Comparison of ENCODE assay signal across 8 mouse cellular contexts in genomic region chr17:70750236-70751160, GRCm38 (mm10).
DNase-seq lines count a peak whose midpoint lies in the region; ATAC-seq and TF ChIP-seq lines count a peak whose summit lies in the region.

No protein-coding gene starts in this region.

- H3K4me1 ChIP-seq in lung, embryonic 15.5 days = peaks cover 53% of the 10 kb centered on the region
- H3K4me1 ChIP-seq in limb, embryonic 14.5 days (ENCODE audit: control insufficient read depth, insufficient read depth, low read length) = peaks cover 24% of the 10 kb centered on the region
- peaks cover 37% of the 10 kb centered on the region for H3K4me1 ChIP-seq in stomach, embryonic 15.5 days

- 43% methylated on average over 17 of the region's 17 CpGs for WGBS in lung, embryonic 15.5 days
- WGBS in limb, embryonic 14.5 days = 42% methylated on average over 17 of the region's 17 CpGs
- 45% methylated on average over 17 of the region's 17 CpGs for WGBS in stomach, embryonic 15.5 days

- peak overlapping the region; percentile 40 for H3K4me3 ChIP-seq in lung, embryonic 15.5 days
- H3K4me3 ChIP-seq in limb, embryonic 14.5 days (replicated peaks; ENCODE audit: low read length) = peak overlapping the region; percentile 35
- H3K4me3 ChIP-seq in stomach, embryonic 15.5 days (replicated peaks) = peak overlapping the region; percentile 42

- DNase-seq in adrenal gland, adult (ENCODE audit: inconsistent age in 2 of 2, low spot score in 1 of 2) = peak; percentile 37 to 81
- no peak for DNase-seq in adrenal gland, postnatal 10 days
- no peak for DNase-seq in lung, postnatal 25 days (ENCODE audit: low spot score)
- no peak for DNase-seq in limb, embryonic 14.5 days (ENCODE audit: low spot score)
- no peak for DNase-seq in cerebellum, postnatal 25 days
- DNase-seq in cerebellum, adult 11 months = no peak

- no peak for TF ChIP-seq POLR2A in limb, embryonic 14.5 days (IDR thresholded peaks at IDR 0.05; ENCODE audit: borderline replicate concordance, extremely low read depth, insufficient read depth, insufficient read length)

- H3K9me3 ChIP-seq in lung, embryonic 15.5 days = no peaks in the 10 kb centered on the region
- no peaks in the 10 kb centered on the region for H3K9me3 ChIP-seq in limb, embryonic 14.5 days (ENCODE audit: control insufficient read depth, low read length)
- H3K9me3 ChIP-seq in stomach, embryonic 15.5 days = no peaks in the 10 kb centered on the region

- ATAC-seq in lung, embryonic 15.5 days (ENCODE audit: borderline replicate concordance, extremely low read depth, low FRiP score, low TSS enrichment) = no peak
- no peak for ATAC-seq in limb, embryonic 14.5 days (ENCODE audit: low FRiP score, low read depth)
- ATAC-seq in stomach, embryonic 15.5 days (ENCODE audit: insufficient read depth, low FRiP score, low read depth) = no peak

- H3K27me3 ChIP-seq in lung, embryonic 15.5 days = no peaks in the 10 kb centered on the region
- no peaks in the 10 kb centered on the region for H3K27me3 ChIP-seq in limb, embryonic 14.5 days (ENCODE audit: control insufficient read depth, insufficient read depth, low read length)
- H3K27me3 ChIP-seq in stomach, embryonic 15.5 days (replicated peaks) = no peaks in the 10 kb centered on the region

- peak overlapping the region; percentile 92 for H3K27ac ChIP-seq in lung, embryonic 15.5 days
- peak overlapping the region; percentile 38; the same call in 1 of the 2 replicates for H3K27ac ChIP-seq in limb, embryonic 14.5 days (replicated peaks; ENCODE audit: low read depth, low read length)
- peak overlapping the region; percentile 88 for H3K27ac ChIP-seq in stomach, embryonic 15.5 days

- peak overlapping the region; percentile 70 for H3K4me2 ChIP-seq in lung, embryonic 15.5 days
- peak overlapping the region; percentile 55 for H3K4me2 ChIP-seq in limb, embryonic 14.5 days (replicated peaks; ENCODE audit: low read depth, low read length, severe bottlenecking)
- H3K4me2 ChIP-seq in stomach, embryonic 15.5 days = peak overlapping the region; percentile 59

- H3K9ac ChIP-seq in lung, embryonic 15.5 days = 0 out of 2 replicates have a peak overlapping the region, but pooled peaks have one; percentile 1
- 0 out of 2 replicates have a peak overlapping the region, but pooled peaks have one; percentile 7 for H3K9ac ChIP-seq in limb, embryonic 14.5 days (ENCODE audit: low read depth, low read length, severe bottlenecking)
- no peak overlapping the region for H3K9ac ChIP-seq in stomach, embryonic 15.5 days

- H3K36me3 ChIP-seq in lung, embryonic 15.5 days = no peaks in the 10 kb centered on the region
- H3K36me3 ChIP-seq in limb, embryonic 14.5 days (ENCODE audit: control insufficient read depth, insufficient read depth, low read length) = no peaks in the 10 kb centered on the region
- no peaks in the 10 kb centered on the region for H3K36me3 ChIP-seq in stomach, embryonic 15.5 days

Comparison
In these comparisons a context has a peak if more than half of its experiments do, and no peak if none do; other contexts are left out.
1. DNase-seq: peak in adrenal gland, adult (2 of 2); none in adrenal gland, postnatal 10 days (single experiment), lung, postnatal 25 days (single experiment), limb, embryonic 14.5 days (single experiment), cerebellum, postnatal 25 days (0 of 2) and cerebellum, adult 11 months (single experiment).
2. H3K27ac ChIP-seq: peak in every context shown above with its lines; median percentile 92 in lung, embryonic 15.5 days; 88 in stomach, embryonic 15.5 days; 38 in limb, embryonic 14.5 days.
3. Peak in every context shown above with its lines, with median percentiles within 50 percentile points of each other: H3K4me2 ChIP-seq and H3K4me3 ChIP-seq.